In genomic region chr7:24325675-24326128, GRCm38 (mm10) we compare ENCODE assay signal across 9 mouse cellular contexts. TPM values are rescaled to one million over a fixed set of nuclear protein-coding genes. Genes with fewer than 3 reads are reported as not detected.
DNase-seq lines count a peak whose midpoint lies in the region; ATAC-seq and TF ChIP-seq lines count a peak whose summit lies in the region.
"Had no signal": no experiment of that assay in that cellular context is flagged by ENCODE, and none has a peak within 500 bp of the region (broad histone marks: within the 10 kb centered on the region; RNA-seq: fewer than 3 reads in every experiment).

No protein-coding gene starts in this region.

- peak overlapping the region; percentile 54 for H3K9ac ChIP-seq in forebrain, embryonic 14.5 days (ENCODE audit: low read length)
- H3K9ac ChIP-seq in midbrain, embryonic 11.5 days (ENCODE audit: low read length) = peak overlapping the region; percentile 43

- no peak for TF ChIP-seq CTCF in left cerebral cortex, adult 2 months (IDR thresholded peaks at IDR 0.05)

- no peaks in the 10 kb centered on the region for H3K27me3 ChIP-seq in forebrain, embryonic 14.5 days (replicated peaks; ENCODE audit: control insufficient read depth, insufficient read depth, low read length)
- H3K27me3 ChIP-seq in midbrain, embryonic 11.5 days (ENCODE audit: control insufficient read depth, insufficient read depth, low read length) = no peaks in the 10 kb centered on the region

- DNase-seq in kidney, postnatal 14 days = peak; percentile 7
- DNase-seq in kidney, adult 18-20 months = no peak
- DNase-seq in forebrain, embryonic 14.5 days (ENCODE audit: low spot score) = peak; percentile 65
- DNase-seq in left cerebral cortex, adult 2 months (ENCODE audit: extremely low spot score in 1 of 2, low spot score in 2 of 2) = peak; percentile 54 to 72
- peak; percentile 90 for DNase-seq in midbrain, embryonic 11.5 days (ENCODE audit: low spot score, missing footprints)
- no peak for DNase-seq in spleen, postnatal 4 days (ENCODE audit: low spot score in 2 of 2)
- DNase-seq in adrenal gland, postnatal 4 days (ENCODE audit: low spot score in 2 of 2) = no peak
- DNase-seq in urinary bladder, postnatal 14 days (ENCODE audit: low spot score) = no peak

- H3K4me2 ChIP-seq in forebrain, embryonic 14.5 days (ENCODE audit: low read length) = peak overlapping the region; percentile 40
- H3K4me2 ChIP-seq in midbrain, embryonic 11.5 days = peak overlapping the region; percentile 45

- peak; percentile 81 for ATAC-seq in forebrain, embryonic 14.5 days
- ATAC-seq in midbrain, embryonic 11.5 days (ENCODE audit: low FRiP score) = peak; percentile 72; the same call in 1 of the 2 replicates

- peak overlapping the region; percentile 25 for H3K4me3 ChIP-seq in forebrain, embryonic 14.5 days (ENCODE audit: low read depth, low read length)
- peak overlapping the region; percentile 31 for H3K4me3 ChIP-seq in left cerebral cortex, adult 2 months
- H3K4me3 ChIP-seq in midbrain, embryonic 11.5 days (ENCODE audit: low read depth, low read length) = peak overlapping the region; percentile 25

- H3K4me1 ChIP-seq in forebrain, embryonic 14.5 days (ENCODE audit: control insufficient read depth, insufficient read depth, low read length) = peaks cover 6% of the 10 kb centered on the region; the same call in 1 of the 2 replicates
- 0 out of 2 replicates have a peak, but pooled peaks cover 4% of the 10 kb centered on the region for H3K4me1 ChIP-seq in midbrain, embryonic 11.5 days (ENCODE audit: control insufficient read depth, insufficient read depth, low read length)

- H3K27ac ChIP-seq in forebrain, embryonic 14.5 days (ENCODE audit: low read depth, low read length) = peak overlapping the region; percentile 3; the same call in 1 of the 2 replicates
- H3K27ac ChIP-seq in left cerebral cortex, adult 2 months = peak overlapping the region; percentile 67
- H3K27ac ChIP-seq in midbrain, embryonic 11.5 days (ENCODE audit: low read depth, low read length) = no peak overlapping the region

- H3K9me3 ChIP-seq in forebrain, embryonic 14.5 days (replicated peaks; ENCODE audit: control insufficient read depth, low read length) = peaks cover 7% of the 10 kb centered on the region; the same call in 1 of the 2 replicates
- no peaks in the 10 kb centered on the region; the same call in 1 of the 2 replicates for H3K9me3 ChIP-seq in midbrain, embryonic 11.5 days (ENCODE audit: control insufficient read depth, low read length)

- intact Hi-C loops in left cerebral cortex, adult 2 months (cut with DNase I) = no loop called here

- WGBS in forebrain, embryonic 14.5 days = 3% methylated on average over 13 of the region's 13 CpGs
- 5% methylated on average over 13 of the region's 13 CpGs for WGBS in midbrain, embryonic 11.5 days

- no peaks in the 10 kb centered on the region for H3K36me3 ChIP-seq in forebrain, embryonic 14.5 days (ENCODE audit: control insufficient read depth, insufficient read depth, low read length)
- no peaks in the 10 kb centered on the region for H3K36me3 ChIP-seq in midbrain, embryonic 11.5 days (ENCODE audit: control insufficient read depth, insufficient read depth, low read length)

RNA-seq across cellular contexts. Expression of gene Tescl, which starts 8.0 kb away (rescaled TPM):
- polyA plus RNA-seq in forebrain, embryonic 14.5 days (2014; fragmentation: Nextera tagmentation; extraction: Ambion mirVana) = 0.20 TPM in 1 of 2 replicates, not detected in the other
- total RNA-seq in left cerebral cortex, adult 2 months (2021) = not detected
- 0.26 TPM in 1 of 2 replicates, not detected in the other for polyA plus RNA-seq in midbrain, embryonic 11.5 days (2014; fragmentation: Nextera tagmentation; extraction: Ambion mirVana)
- under 1 TPM; 0.36 to 0.37 TPM for total RNA-seq in adrenal gland, postnatal 4 days (2021)
- total RNA-seq: layer of hippocampus, postnatal 36 days had no signal

RNA-seq across cellular contexts. Expression of gene Zfp94, which starts 9.2 kb away (rescaled TPM):
- polyA plus RNA-seq in forebrain, embryonic 14.5 days (2014; fragmentation: Nextera tagmentation; extraction: Ambion mirVana) = 20.5 and 21.6 TPM in 2 replicates
- 10 to 100 TPM; 14.0 to 14.5 TPM for total RNA-seq in left cerebral cortex, adult 2 months (2021)
- polyA plus RNA-seq in midbrain, embryonic 11.5 days (2014; fragmentation: Nextera tagmentation; extraction: Ambion mirVana) = 13.0 and 14.3 TPM in 2 replicates
- total RNA-seq in adrenal gland, postnatal 4 days (2021) = 1 to 10 TPM; 5.8 to 7.0 TPM

RNA-seq across cellular contexts. Expression of gene Lypd5, which starts 23.3 kb away (rescaled TPM):
- polyA plus RNA-seq in forebrain, embryonic 14.5 days (2014; fragmentation: Nextera tagmentation; extraction: Ambion mirVana) = not detected in 2 replicates
- total RNA-seq in left cerebral cortex, adult 2 months (2021) = not detected
- polyA plus RNA-seq in midbrain, embryonic 11.5 days (2014; fragmentation: Nextera tagmentation; extraction: Ambion mirVana) = not detected in 2 replicates
- total RNA-seq in adrenal gland, postnatal 4 days (2021) = not detected
- total RNA-seq: layer of hippocampus, postnatal 36 days had no signal

RNA-seq across cellular contexts. Expression of gene Zfp61, which starts 24.7 kb away (rescaled TPM):
- polyA plus RNA-seq in forebrain, embryonic 14.5 days (2014; fragmentation: Nextera tagmentation; extraction: Ambion mirVana) = 33.7 and 40.7 TPM in 2 replicates
- total RNA-seq in left cerebral cortex, adult 2 months (2021) = 10 to 100 TPM; 19.4 to 21.5 TPM
- polyA plus RNA-seq in midbrain, embryonic 11.5 days (2014; fragmentation: Nextera tagmentation; extraction: Ambion mirVana) = 37.1 and 40.8 TPM in 2 replicates
- total RNA-seq in adrenal gland, postnatal 4 days (2021) = 10 to 100 TPM; 18.3 to 19.5 TPM

RNA-seq across cellular contexts. Expression of gene Kcnn4, which starts 44.4 kb away (rescaled TPM):
- polyA plus RNA-seq in forebrain, embryonic 14.5 days (2014; fragmentation: Nextera tagmentation; extraction: Ambion mirVana) = 0.09 and 0.53 TPM in 2 replicates
- under 1 TPM; 0.19 to 0.45 TPM for total RNA-seq in left cerebral cortex, adult 2 months (2021)
- polyA plus RNA-seq in midbrain, embryonic 11.5 days (2014; fragmentation: Nextera tagmentation; extraction: Ambion mirVana) = 2.8 and 3.4 TPM in 2 replicates
- total RNA-seq in adrenal gland, postnatal 4 days (2021) = 1 to 10 TPM; 3.0 to 7.3 TPM

Comparison
In these comparisons a context has a peak if more than half of its experiments do, and no peak if none do; other contexts are left out.
1. DNase-seq: peak in kidney, postnatal 14 days (single experiment), forebrain, embryonic 14.5 days (single experiment), left cerebral cortex, adult 2 months (2 of 2) and midbrain, embryonic 11.5 days (single experiment); none in kidney, adult 18-20 months (single experiment), spleen, postnatal 4 days (0 of 2), adrenal gland, postnatal 4 days (0 of 2) and urinary bladder, postnatal 14 days (single experiment).
2. Peak in every context shown above with its lines, with median percentiles within 50 percentile points of each other: H3K4me3 ChIP-seq.